Mouse (Mus musculus) lung, postnatal 0 days (tissue): ENCODE results near the gene Gm20458.
A peak's percentile ranks its signal among the peaks of the same experiment; 100 is the strongest.

Source experiments
- CTCF ChIP-seq: IDR thresholded peaks from 2 replicates; pipeline ENCODE4 v1.5.1; 2016; ENCODE audit warnings: antibody characterized with exemption, mild to moderate bottlenecking
- EP300 ChIP-seq: IDR thresholded peaks from 2 replicates; pipeline ENCODE4 v1.6.1; 2016; ENCODE audit warnings: antibody characterized with exemption, mild to moderate bottlenecking, control low read depth

DNA sequence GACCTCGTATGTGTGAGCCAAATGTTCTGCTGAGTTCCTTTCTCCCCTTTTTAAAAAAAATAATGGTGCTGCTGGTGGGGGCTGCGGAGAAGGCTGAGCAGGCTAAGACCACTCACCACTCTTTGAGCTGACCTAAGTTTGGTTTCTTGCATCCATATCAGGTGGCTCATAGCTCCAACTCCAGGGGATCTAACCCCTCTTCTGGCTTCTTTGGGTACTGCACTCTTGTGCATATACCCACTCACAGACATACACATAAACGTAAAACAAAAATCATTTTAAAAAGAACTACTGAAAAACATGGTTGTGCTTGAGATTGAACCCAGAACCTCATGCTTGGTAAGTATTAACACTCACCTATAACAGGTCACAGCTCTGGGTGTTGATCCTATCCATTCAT lies 44.2 kb downstream of the Gm20458 start:
- TF ChIP-seq CTCF = peak; percentile 17; the same call in 1 of the 2 replicates
- no peak for TF ChIP-seq EP300
